Mouse (Mus musculus) embryonic facial prominence, embryonic 11.5 days (tissue): ENCODE measurements at regions not wholly inside any gene's neighbourhood (a gene's known extent, or its start where the extent isn't known, plus 50 kb on each side); places are given as distances from the start of the nearest gene placed in this dataset.

Experiments
- ATAC-seq: fragments of 200-750 bp; cut with Nextera tagmentation; replicated peaks from 2 replicates; pipeline ENCODE4 v1.8.0; 2017; ENCODE audit warnings: low read depth; ENCODE audit not compliant: insufficient number of reproducible peaks, low FRiP score, low TSS enrichment
- DNase-seq: peaks from one replicate; pipeline ENCODE4 v3.0.0-alpha.2; 2015; ENCODE audit warnings: low spot score
- H3K27ac ChIP-seq: fragments of 300-500 bp; sonication (generic); replicated peaks from 2 replicates; pipeline ENCODE4 v1.5.1; 2014; ENCODE audit warnings: mild to moderate bottlenecking, low read depth, low read length, control low read depth
- H3K27me3 ChIP-seq: fragments of 300-500 bp; sonication (generic); 2 replicates; pipeline ENCODE4 v1.6.1; 2014; ENCODE audit warnings: mild to moderate bottlenecking, low read length, moderate library complexity, mixed read lengths; ENCODE audit not compliant: control insufficient read depth, insufficient read depth
- H3K36me3 ChIP-seq: fragments of 300-500 bp; sonication (generic); replicated peaks from 2 replicates; pipeline ENCODE4 v1.6.1; 2014; ENCODE audit warnings: low read depth, mild to moderate bottlenecking, low read length, moderate library complexity, mixed read lengths; ENCODE audit not compliant: control insufficient read depth, insufficient read depth
- H3K4me1 ChIP-seq: fragments of 300-500 bp; sonication (generic); 2 replicates; pipeline ENCODE4 v1.6.1; 2014; ENCODE audit warnings: low read length, mixed read lengths; ENCODE audit not compliant: control insufficient read depth, insufficient read depth
- H3K4me2 ChIP-seq: fragments of 300-500 bp; sonication (generic); 2 replicates; pipeline ENCODE4 v1.6.1; 2014; ENCODE audit warnings: low read depth, mild to moderate bottlenecking, control low read depth, low read length, moderate library complexity
- H3K4me3 ChIP-seq: fragments of 300-500 bp; sonication (generic); 2 replicates; pipeline ENCODE4 v1.5.1; 2014; ENCODE audit warnings: low read depth, low read length, control low read depth
- H3K9ac ChIP-seq: fragments of 300-500 bp; sonication (generic); replicated peaks from 2 replicates; pipeline ENCODE4 v1.6.1; 2014; ENCODE audit warnings: mild to moderate bottlenecking, control low read depth, low read length
- H3K9me3 ChIP-seq: fragments of 300-500 bp; sonication (generic); replicated peaks from 2 replicates; pipeline ENCODE4 v1.6.1; 2016; ENCODE audit warnings: mild to moderate bottlenecking, low read length, inconsistent platforms, mixed read lengths; ENCODE audit not compliant: control insufficient read depth
- WGBS: fragments of 180-500 bp; shearing (Covaris S2); extraction: QIAGEN DNeasy Blood & Tissue Kit; methylation state at CpG from one replicate; pipeline ENCODE4 v1.1.7; 2014; 5-methylcytosine and 5-hydroxymethylcytosine counted together

DNA sequence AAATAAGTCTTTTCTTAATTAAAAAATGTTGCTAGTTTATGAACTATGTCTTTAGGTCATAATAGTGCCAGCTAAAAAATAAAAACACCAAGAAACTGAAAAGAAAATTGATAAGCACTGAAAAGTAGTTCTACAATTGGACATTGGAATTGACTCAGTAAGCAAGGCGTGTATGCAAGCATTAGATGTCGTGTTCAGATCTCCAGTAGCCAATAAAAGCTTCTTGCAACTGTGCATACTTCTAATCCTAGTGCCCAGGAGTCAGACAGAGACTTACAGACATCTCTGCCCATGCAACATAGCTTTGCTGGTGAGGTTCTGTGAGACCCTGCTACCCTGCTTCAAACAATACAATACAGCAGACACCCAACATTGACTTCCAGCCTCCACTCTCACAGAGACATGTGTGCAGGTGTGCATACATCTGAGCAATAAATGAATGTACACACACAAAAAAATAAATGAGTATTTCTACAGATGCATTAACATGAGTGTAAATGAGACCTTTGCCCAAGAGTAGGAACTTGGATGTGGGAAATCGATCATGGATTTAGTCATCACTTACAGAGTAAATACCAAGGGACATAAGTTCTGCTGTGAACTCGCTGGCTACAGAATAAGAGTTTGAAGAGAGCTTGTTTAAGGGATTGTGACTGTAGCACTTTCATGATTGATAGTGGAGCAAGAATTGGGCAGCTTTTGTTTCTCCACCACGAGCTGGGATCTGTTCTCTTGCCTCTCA lies 142.9 kb upstream of the Gas1 start:
- 76% methylated on average over 5 of the region's 5 CpGs for WGBS
- Histone ChIP-seq H3K27ac (no peak overlapping the region), H3K4me1 (no peaks in the 10 kb centered on the region), H3K9me3 (no peaks in the 10 kb centered on the region), H3K27me3 (no peaks in the 10 kb centered on the region), H3K36me3 (no peaks in the 10 kb centered on the region), H3K4me3 (no peak overlapping the region), H3K4me2 (no peak overlapping the region), H3K9ac (no peak overlapping the region)
- ATAC-seq (no peak), DNase-seq (no peak)

GRCm38 (mm10) chr13:60322579-60322978 lies 145.4 kb upstream of the Gas1 start:
- no peak overlapping the region for H3K27ac ChIP-seq
- no peak overlapping the region for H3K4me2 ChIP-seq
- H3K9ac ChIP-seq = no peak overlapping the region
- H3K4me3 ChIP-seq = no peak overlapping the region
- no peaks in the 10 kb centered on the region for H3K4me1 ChIP-seq
- WGBS = 68% methylated on average over 3 of the region's 3 CpGs
- H3K9me3 ChIP-seq = no peaks in the 10 kb centered on the region
- H3K36me3 ChIP-seq = no peaks in the 10 kb centered on the region
- H3K27me3 ChIP-seq = no peaks in the 10 kb centered on the region
- no peak for ATAC-seq
- DNase-seq = no peak

DNA sequence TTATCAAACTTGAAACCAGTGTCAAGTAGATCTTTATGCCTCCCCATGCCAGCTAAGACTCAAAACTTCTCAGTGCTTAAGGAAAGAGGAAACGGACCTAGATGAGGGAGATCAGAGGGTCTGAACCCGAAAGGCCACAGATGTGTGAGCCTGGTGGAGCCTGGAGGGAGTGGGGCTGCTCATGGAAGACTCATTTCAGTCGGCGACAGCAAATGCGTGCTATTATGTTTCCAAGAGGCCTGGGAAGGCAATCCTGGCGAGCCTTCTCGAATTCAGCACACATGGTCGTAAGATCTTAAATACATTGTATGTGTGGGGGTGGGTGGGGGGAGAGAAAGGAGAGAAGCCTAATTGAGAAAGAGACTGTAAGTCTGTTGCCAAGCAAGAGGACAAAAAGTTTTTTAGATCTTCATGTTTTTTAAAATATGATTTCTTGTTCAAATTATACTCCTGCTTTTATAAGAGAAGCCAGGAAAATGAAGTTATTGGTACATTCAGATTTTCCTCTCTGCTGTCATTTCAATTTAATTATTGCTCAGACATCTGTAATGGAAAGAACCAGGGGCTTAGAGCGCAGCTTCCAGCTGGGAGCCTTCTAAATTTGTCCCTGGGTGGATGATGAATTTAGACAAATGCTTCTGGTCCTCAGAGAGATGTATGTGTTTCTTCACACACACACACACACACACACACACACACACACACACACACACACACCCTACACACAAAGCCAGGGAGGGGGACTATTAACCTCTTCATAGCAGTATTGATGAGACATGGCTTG lies 153.5 kb upstream of the Gas1 start:
- Histone ChIP-seq H3K9me3 (no peaks in the 10 kb centered on the region), H3K27ac (no peak overlapping the region), H3K4me3 (no peak overlapping the region), H3K4me1 (no peaks in the 10 kb centered on the region), H3K4me2 (no peak overlapping the region), H3K9ac (no peak overlapping the region), H3K27me3 (no peaks in the 10 kb centered on the region), H3K36me3 (no peaks in the 10 kb centered on the region)
- ATAC-seq (0 out of 2 replicates have a peak, but pooled peaks have one; percentile 48), DNase-seq (peak; percentile 60)
- WGBS = 55% methylated on average over 9 of the region's 9 CpGs

DNA sequence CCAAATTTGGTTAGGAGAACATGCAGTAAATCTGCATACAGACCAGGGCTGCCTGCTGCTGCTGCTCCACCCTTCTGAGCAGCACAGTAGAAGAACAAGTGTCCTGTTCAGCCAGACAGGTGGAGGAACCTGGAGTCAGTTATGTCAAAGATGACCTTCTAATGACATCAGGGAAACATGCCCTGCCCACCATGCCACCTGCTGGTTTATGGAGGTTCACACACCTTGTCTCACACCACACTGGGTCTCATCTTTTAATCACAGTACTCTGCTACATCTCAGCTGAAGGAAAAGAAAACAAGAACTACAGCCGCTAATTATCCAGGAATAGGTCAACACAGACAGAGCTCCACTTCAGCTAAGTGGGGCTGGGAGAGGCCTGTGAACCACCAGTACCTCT lies 159.0 kb upstream of the Gas1 start:
- H3K27me3 ChIP-seq = no peaks in the 10 kb centered on the region
- H3K4me3 ChIP-seq = no peak overlapping the region
- no peaks in the 10 kb centered on the region for H3K36me3 ChIP-seq
- WGBS = 53% methylated on average over 1 of the region's 1 CpGs
- H3K9me3 ChIP-seq = no peaks in the 10 kb centered on the region
- no peak overlapping the region for H3K4me2 ChIP-seq
- no peak overlapping the region for H3K9ac ChIP-seq
- no peaks in the 10 kb centered on the region; the same call in 1 of the 2 replicates for H3K4me1 ChIP-seq
- DNase-seq (no peak), ATAC-seq (no peak)
- no peak overlapping the region for H3K27ac ChIP-seq

DNA sequence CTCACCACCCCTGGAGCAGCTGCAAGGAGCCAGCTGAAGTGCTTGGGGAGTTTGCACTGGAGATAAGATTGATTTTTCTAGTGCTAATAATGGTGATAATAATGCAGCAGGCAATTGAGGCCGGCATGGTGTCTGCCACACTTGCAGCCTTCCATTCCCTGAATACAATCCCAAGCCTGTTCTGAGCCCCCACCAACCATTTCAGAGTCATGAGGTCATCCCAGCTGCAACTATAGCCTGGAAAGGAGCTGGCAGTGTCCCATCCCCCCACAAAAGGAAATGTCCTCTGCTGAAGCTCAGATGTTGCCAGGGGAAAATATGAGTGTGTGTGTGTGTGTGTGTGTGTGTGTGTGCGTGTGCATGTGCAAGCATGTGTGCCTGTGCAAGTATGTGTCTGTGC lies 160.2 kb upstream of the Gas1 start:
- 36% methylated on average over 2 of the region's 2 CpGs for WGBS
- Histone ChIP-seq H3K9me3 (no peaks in the 10 kb centered on the region), H3K27ac (no peak overlapping the region), H3K9ac (no peak overlapping the region), H3K36me3 (no peaks in the 10 kb centered on the region), H3K4me2 (no peak overlapping the region), H3K4me1 (no peaks in the 10 kb centered on the region; the same call in 1 of the 2 replicates), H3K27me3 (no peaks in the 10 kb centered on the region), H3K4me3 (no peak overlapping the region)
- peak; percentile 60 for DNase-seq
- ATAC-seq = peak; percentile 53

- no peak overlapping the region for H3K4me2 ChIP-seq
- no peak overlapping the region for H3K4me3 ChIP-seq
- DNase-seq (no peak), ATAC-seq (no peak)
- H3K36me3 ChIP-seq = no peaks in the 10 kb centered on the region
- no peaks in the 10 kb centered on the region for H3K27me3 ChIP-seq
- 86% methylated on average over 8 of the region's 8 CpGs for WGBS
- no peak overlapping the region for H3K9ac ChIP-seq
- H3K4me1 ChIP-seq = no peaks in the 10 kb centered on the region; the same call in 1 of the 2 replicates
- H3K9me3 ChIP-seq = no peaks in the 10 kb centered on the region
- H3K27ac ChIP-seq = no peak overlapping the region; the same call in 1 of the 2 replicates
These were observed 160.9 kb upstream of the Gas1 start for GRCm38 (mm10) chr13:60338107-60338506.

DNA sequence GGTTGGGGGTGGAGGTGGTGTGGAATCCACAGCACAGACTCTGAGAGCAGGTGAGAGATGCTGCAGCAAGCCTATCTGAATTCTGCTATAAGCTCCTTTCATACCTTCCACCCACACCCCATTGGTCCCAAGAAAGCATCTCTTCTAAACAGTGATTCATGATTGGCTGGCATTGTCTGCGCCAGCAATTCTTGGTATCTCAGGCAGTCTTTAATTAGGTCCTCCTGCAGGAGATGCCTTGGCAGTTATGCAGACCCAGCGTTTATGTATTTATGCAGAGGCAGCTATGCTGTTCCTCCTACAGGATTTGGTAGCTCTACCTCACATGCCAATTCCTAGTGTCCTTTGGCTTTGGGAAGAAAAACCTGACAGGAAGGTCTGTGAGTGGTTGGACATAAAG lies 162.9 kb upstream of the Gas1 start:
- H3K4me2 ChIP-seq = no peak overlapping the region
- no peak overlapping the region for H3K27ac ChIP-seq
- no peaks in the 10 kb centered on the region for H3K36me3 ChIP-seq
- H3K4me1 ChIP-seq = no peaks in the 10 kb centered on the region; the same call in 1 of the 2 replicates
- H3K27me3 ChIP-seq = no peaks in the 10 kb centered on the region
- no peak overlapping the region for H3K4me3 ChIP-seq
- no peak for DNase-seq
- no peaks in the 10 kb centered on the region for H3K9me3 ChIP-seq
- WGBS = 89% methylated on average over 2 of the region's 2 CpGs
- no peak for ATAC-seq
- H3K9ac ChIP-seq = no peak overlapping the region

DNA sequence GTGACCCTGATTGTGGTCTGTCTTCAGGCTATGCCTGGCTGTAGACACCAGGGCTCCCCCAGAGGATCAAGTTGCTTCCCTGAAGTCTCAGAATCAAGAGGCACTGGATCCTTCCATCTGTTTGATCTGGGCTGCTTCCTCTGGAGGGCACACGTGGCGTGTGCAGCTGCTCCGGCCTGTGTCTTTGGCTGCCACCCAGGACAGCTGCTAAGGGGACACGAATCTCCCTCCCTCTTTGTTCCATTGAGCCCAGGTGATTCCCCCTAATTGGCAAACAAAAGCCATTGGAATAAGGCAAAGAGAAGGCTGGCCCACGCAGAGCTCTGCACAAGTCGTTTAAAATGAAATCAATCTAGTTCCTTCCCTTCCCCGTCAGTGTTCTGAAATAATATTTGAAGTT lies 170.7 kb upstream of the Gas1 start:
- DNase-seq (no peak), ATAC-seq (no peak)
- Histone ChIP-seq H3K9ac (no peak overlapping the region), H3K27ac (0 out of 2 replicates have a peak overlapping the region, but pooled peaks have one; percentile 23), H3K27me3 (no peaks in the 10 kb centered on the region), H3K36me3 (no peaks in the 10 kb centered on the region), H3K4me2 (no peak overlapping the region), H3K4me1 (peaks cover 4% of the 10 kb centered on the region; the same call in 1 of the 2 replicates), H3K9me3 (no peaks in the 10 kb centered on the region), H3K4me3 (no peak overlapping the region)
- WGBS = 34% methylated on average over 7 of the region's 7 CpGs
